Mouse (Mus musculus) stomach, postnatal 0 days (tissue): Measurements from ENCODE around the gene Gm7945.
"Not testable (repeated sequence)": the region's sequence is repeated elsewhere in the genome, so short reads cannot be mapped to it uniquely, and the experiment has no call there.

Experiments
- CTCF ChIP-seq: IDR thresholded peaks from 2 replicates; pipeline ENCODE4 v1.5.1; 2016; ENCODE audit warnings: antibody characterized with exemption, low read depth, mild to moderate bottlenecking, moderate library complexity
- EP300 ChIP-seq: optimal IDR thresholded peaks from 2 replicates; pipeline ENCODE3; 2016; ENCODE audit warnings: antibody characterized with exemption

DNA sequence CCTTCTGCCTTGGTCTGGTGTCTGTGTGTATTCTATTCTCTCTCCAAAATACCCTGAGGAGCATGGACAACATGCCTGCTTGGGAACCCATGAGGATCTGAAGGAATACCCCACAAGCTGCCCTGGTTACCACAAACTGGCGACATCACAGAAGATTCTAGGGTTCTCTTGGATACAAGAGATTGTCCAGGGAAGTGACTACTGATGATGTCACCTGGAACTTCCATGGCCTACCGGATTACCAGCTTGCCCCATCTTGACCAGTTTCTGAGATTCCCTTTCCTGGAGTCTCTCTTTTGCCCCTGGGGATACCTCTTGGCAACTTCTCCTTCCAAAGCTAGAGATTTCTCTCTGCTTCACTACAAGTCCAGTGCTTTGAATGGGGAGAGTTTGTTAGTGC is 22.0 kb upstream of the Gm7945 start, which contains the start of gene Gm6482:
- not testable (repeated sequence) for TF ChIP-seq CTCF, EP300
